In the genomic region with DNA sequence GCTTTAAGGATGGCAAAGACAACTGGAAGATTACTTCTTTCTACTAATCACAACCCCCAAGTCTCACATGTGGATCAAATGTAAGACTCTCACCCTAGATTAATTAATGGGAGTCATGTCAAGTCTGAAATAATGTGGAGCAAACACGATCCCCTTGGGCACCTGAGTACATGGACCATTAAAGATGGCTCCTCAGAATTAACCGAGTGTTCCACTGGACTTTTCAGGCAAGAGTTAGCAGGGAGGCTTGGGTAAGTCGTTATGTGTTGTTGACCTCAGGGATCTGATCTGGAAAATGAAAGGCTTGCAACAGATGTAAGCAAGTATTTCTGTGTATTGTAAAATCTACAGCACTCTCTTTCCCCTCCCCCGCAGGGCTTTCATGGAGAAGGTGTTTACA, we compare ENCODE assay signal across 20 mouse cellular contexts.
DNase-seq lines count a peak whose midpoint lies in the region; ATAC-seq and TF ChIP-seq lines count a peak whose summit lies in the region.
"Had no signal": no experiment of that assay in that cellular context is flagged by ENCODE, and none has a peak within 500 bp of the region (broad histone marks: within the 10 kb centered on the region; RNA-seq: fewer than 3 reads in every experiment).

No protein-coding gene starts in this region.

- no peak overlapping the region for H3K9ac ChIP-seq in kidney, embryonic 15.5 days
- H3K9ac ChIP-seq in kidney, postnatal 0 days (ENCODE audit: low read depth, low read length), result no peak overlapping the region
- H3K9ac ChIP-seq: embryonic facial prominence, embryonic 12.5 days; forebrain, embryonic 13.5 days; forebrain, embryonic 15.5 days; forebrain, postnatal 0 days had no signal

- no peak overlapping the region for H3K4me3 ChIP-seq in kidney, embryonic 15.5 days (replicated peaks)
- H3K4me3 ChIP-seq in kidney, postnatal 0 days (replicated peaks; ENCODE audit: low read depth, low read length), result no peak overlapping the region
- H3K4me3 ChIP-seq: embryonic facial prominence, embryonic 10.5 days; embryonic facial prominence, embryonic 12.5 days; forebrain, embryonic 13.5 days; forebrain, embryonic 15.5 days had no signal

- peak; percentile 52; the same call in 1 of the 2 replicates for ATAC-seq in kidney, embryonic 15.5 days (replicated peaks; ENCODE audit: low FRiP score)
- no peak for ATAC-seq in kidney, postnatal 0 days (replicated peaks; ENCODE audit: low FRiP score, low read depth)
- ATAC-seq: activated CD4-positive, CD25-positive, alpha-beta regulatory T cell, adult 4 months; forebrain, embryonic 13.5 days; forebrain, embryonic 15.5 days; forebrain, postnatal 0 days; Patski had no signal

- 38% methylated on average over 4 of the region's 4 CpGs for WGBS in kidney, embryonic 15.5 days
- WGBS in kidney, postnatal 0 days, result 32% methylated on average over 4 of the region's 4 CpGs

- H3K27ac ChIP-seq in kidney, embryonic 15.5 days, result no peak overlapping the region
- H3K27ac ChIP-seq in kidney, postnatal 0 days, result no peak overlapping the region
- H3K27ac ChIP-seq: embryonic facial prominence, embryonic 10.5 days; embryonic facial prominence, embryonic 12.5 days; forebrain, embryonic 13.5 days; forebrain, embryonic 15.5 days had no signal

- DNase-seq in kidney, postnatal 4 days, result no peak
- peak; percentile 25 for DNase-seq in kidney, postnatal 0 days (ENCODE audit: low spot score)
- DNase-seq in kidney, postnatal 14 days, result no peak
- no peak for DNase-seq in urinary bladder, adult 2 months (ENCODE audit: low spot score)
- DNase-seq: adrenal gland, adult 8-10 months; adrenal gland, postnatal 14 days; adrenal gland, postnatal 36 days; cerebellum, adult 11-12 months; cerebellum, adult 2 months; cerebellum, adult 9-10 months; cerebellum, postnatal 10 days; cerebellum, postnatal 25 days; forebrain, postnatal 0 days had no signal

- no peaks in the 10 kb centered on the region for H3K36me3 ChIP-seq in kidney, embryonic 15.5 days
- H3K36me3 ChIP-seq in kidney, postnatal 0 days (ENCODE audit: insufficient read depth, low read length), result no peaks in the 10 kb centered on the region
- H3K36me3 ChIP-seq: embryonic facial prominence, embryonic 10.5 days; embryonic facial prominence, embryonic 12.5 days; forebrain, embryonic 15.5 days had no signal

- H3K27me3 ChIP-seq in kidney, embryonic 15.5 days, result no peaks in the 10 kb centered on the region
- no peaks in the 10 kb centered on the region for H3K27me3 ChIP-seq in kidney, postnatal 0 days (ENCODE audit: insufficient read depth, low read length)
- H3K27me3 ChIP-seq: embryonic facial prominence, embryonic 12.5 days; forebrain, embryonic 13.5 days; forebrain, embryonic 15.5 days; Patski had no signal

- no peak for TF ChIP-seq CTCF in kidney, postnatal 0 days (IDR thresholded peaks at IDR 0.05; ENCODE audit: low read depth)

- H3K4me1 ChIP-seq in kidney, embryonic 15.5 days, result no peaks in the 10 kb centered on the region
- H3K4me1 ChIP-seq in kidney, postnatal 0 days (replicated peaks; ENCODE audit: insufficient read depth, low read length), result no peaks in the 10 kb centered on the region
- H3K4me1 ChIP-seq: embryonic facial prominence, embryonic 10.5 days; forebrain, embryonic 13.5 days; forebrain, embryonic 15.5 days had no signal

- H3K9me3 ChIP-seq in kidney, embryonic 15.5 days (replicated peaks), result no peaks in the 10 kb centered on the region
- H3K9me3 ChIP-seq in kidney, postnatal 0 days (replicated peaks; ENCODE audit: low read length), result no peaks in the 10 kb centered on the region
- H3K9me3 ChIP-seq: embryonic facial prominence, embryonic 10.5 days; embryonic facial prominence, embryonic 12.5 days; forebrain, embryonic 13.5 days; forebrain, embryonic 15.5 days had no signal

- no peak overlapping the region for H3K4me2 ChIP-seq in kidney, embryonic 15.5 days
- no peak overlapping the region for H3K4me2 ChIP-seq in kidney, postnatal 0 days (ENCODE audit: low read length)
- H3K4me2 ChIP-seq: embryonic facial prominence, embryonic 12.5 days; forebrain, embryonic 13.5 days; forebrain, embryonic 15.5 days had no signal
